Mouse (Mus musculus): ENCODE measurements around the gene Mccc1. TPM values are rescaled to one million over a fixed set of nuclear protein-coding genes. Genes with fewer than 3 reads are reported as not detected.
A peak's percentile ranks its signal among the peaks of the same experiment; 100 is the strongest.

Gene Mccc1
- polyA plus RNA-seq, 1 experiment from 2014 or later = 36.3 TPM

DNA sequence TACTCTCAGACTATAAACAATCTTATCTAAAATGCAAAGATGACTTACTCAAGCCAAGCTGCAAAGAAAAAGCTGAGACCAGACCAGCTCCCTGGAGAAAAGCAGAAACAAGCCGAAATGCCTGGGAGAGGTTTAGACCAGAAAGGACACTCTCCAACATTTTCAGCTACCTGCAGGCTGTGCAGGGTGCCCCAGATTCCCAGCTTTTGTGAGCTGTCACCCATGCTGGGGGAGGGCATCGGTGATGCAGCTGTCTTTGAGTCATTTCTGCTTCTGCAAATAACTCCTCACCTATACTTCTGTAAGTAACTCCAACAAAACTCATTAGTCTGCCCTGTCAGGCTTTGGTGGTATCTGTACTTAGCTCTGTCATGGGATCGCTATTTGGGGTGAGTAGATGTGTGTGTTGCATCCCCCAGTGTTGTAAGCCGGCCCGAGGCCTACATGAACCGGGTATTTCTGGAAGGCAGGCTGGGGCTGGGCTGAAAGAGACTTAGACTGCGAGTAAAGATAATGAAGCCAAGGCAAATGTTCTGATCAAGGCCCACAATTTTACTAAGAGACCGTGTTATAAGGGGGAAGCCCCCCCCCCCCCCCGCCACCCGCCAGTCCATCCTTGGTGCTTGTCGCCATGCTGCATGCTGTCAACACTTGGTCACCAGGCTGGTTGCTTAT is 45.4 kb downstream of the Mccc1 start:
- WGBS = 92% methylated on average over 11 of the region's 11 CpGs
- ATAC-seq (ENCODE audit: insufficient number of reproducible peaks, low FRiP score, low TSS enrichment, low read depth) = no peak
- Histone ChIP-seq H3K27ac (replicated peaks; ENCODE audit: low read depth, low read length) (no peak overlapping the region), H3K9ac (ENCODE audit: low read length) (no peak overlapping the region), H3K4me1 (ENCODE audit: control insufficient read depth, insufficient read depth, low read length) (peaks cover 2% of the 10 kb centered on the region; the same call in 1 of the 2 replicates), H3K27me3 (ENCODE audit: control insufficient read depth, insufficient read depth, low read length) (no peaks in the 10 kb centered on the region), H3K4me3 (ENCODE audit: low read depth, low read length) (no peak overlapping the region), H3K4me2 (ENCODE audit: low read depth, severe bottlenecking) (no peak overlapping the region), H3K9me3 (ENCODE audit: control insufficient read depth, low read length) (no peaks in the 10 kb centered on the region), H3K36me3 (ENCODE audit: control insufficient read depth, insufficient read depth, low read length) (peaks cover 2% of the 10 kb centered on the region; the same call in 1 of the 2 replicates)
- DNase-seq (ENCODE audit: low spot score) = no peak

DNA sequence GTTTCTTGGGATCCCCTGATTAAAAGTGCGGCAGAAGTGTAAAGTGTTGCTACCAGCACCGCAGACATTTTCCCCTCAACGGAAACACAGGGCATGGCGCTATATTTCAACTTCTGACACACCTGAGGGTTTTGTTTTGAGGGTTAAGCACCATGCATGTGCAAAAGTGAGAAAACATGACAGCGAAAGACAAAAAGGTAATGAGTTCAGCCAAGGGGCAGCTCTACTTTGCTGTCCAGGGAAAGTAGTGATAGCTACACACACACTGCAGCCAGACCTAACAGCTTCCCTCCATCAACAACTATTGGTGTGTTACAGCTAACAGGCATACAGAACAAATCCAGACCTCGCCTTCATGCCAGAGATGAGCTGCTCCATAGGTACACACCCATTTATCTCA is 46.7 kb downstream of the Mccc1 start:
- no peak overlapping the region for H3K9ac ChIP-seq (ENCODE audit: low read length)
- no peak overlapping the region for H3K27ac ChIP-seq (replicated peaks; ENCODE audit: low read depth, low read length)
- 93% methylated on average over 6 of the region's 6 CpGs for WGBS
- DNase-seq (ENCODE audit: low spot score) = no peak
- no peaks in the 10 kb centered on the region for H3K9me3 ChIP-seq (ENCODE audit: control insufficient read depth, low read length)
- H3K4me1 ChIP-seq (ENCODE audit: control insufficient read depth, insufficient read depth, low read length) = peaks cover 2% of the 10 kb centered on the region; the same call in 1 of the 2 replicates
- H3K27me3 ChIP-seq (ENCODE audit: control insufficient read depth, insufficient read depth, low read length) = no peaks in the 10 kb centered on the region
- H3K4me3 ChIP-seq (ENCODE audit: low read depth, low read length) = no peak overlapping the region
- no peak overlapping the region for H3K4me2 ChIP-seq (ENCODE audit: low read depth, severe bottlenecking)
- no peak for ATAC-seq (ENCODE audit: insufficient number of reproducible peaks, low FRiP score, low TSS enrichment, low read depth)
- no peaks in the 10 kb centered on the region for H3K36me3 ChIP-seq (ENCODE audit: control insufficient read depth, insufficient read depth, low read length)

DNA sequence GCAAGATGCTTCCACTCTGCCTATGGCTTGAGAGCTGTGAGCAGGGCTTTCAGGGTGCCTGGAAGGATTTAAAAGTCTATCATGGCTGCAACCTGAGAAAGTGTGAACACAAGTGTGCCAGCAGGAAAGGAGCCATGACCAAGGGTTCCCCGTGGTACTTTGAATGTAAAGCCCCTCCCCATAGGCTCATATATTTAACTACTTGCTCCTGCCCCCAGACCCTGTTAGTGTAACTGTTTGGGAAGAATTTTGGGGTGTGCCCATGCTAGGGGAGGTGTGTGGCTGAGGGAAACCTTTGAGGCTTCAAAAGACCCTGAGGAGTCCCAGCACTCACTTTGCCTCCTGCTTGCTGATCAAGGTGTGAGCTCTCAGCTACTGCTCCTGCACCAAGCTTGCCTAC is 47.3 kb downstream of the Mccc1 start:
- Histone ChIP-seq H3K9me3 (ENCODE audit: control insufficient read depth, low read length) (no peaks in the 10 kb centered on the region), H3K27ac (replicated peaks; ENCODE audit: low read depth, low read length) (no peak overlapping the region), H3K4me3 (ENCODE audit: low read depth, low read length) (no peak overlapping the region), H3K4me2 (ENCODE audit: low read depth, severe bottlenecking) (no peak overlapping the region), H3K4me1 (ENCODE audit: control insufficient read depth, insufficient read depth, low read length) (peaks cover 2% of the 10 kb centered on the region; the same call in 1 of the 2 replicates), H3K9ac (ENCODE audit: low read length) (no peak overlapping the region), H3K36me3 (ENCODE audit: control insufficient read depth, insufficient read depth, low read length) (no peaks in the 10 kb centered on the region), H3K27me3 (ENCODE audit: control insufficient read depth, insufficient read depth, low read length) (no peaks in the 10 kb centered on the region)
- ATAC-seq (ENCODE audit: insufficient number of reproducible peaks, low FRiP score, low TSS enrichment, low read depth) (no peak), DNase-seq (ENCODE audit: low spot score) (no peak)
- WGBS = 11% methylated on average over 1 of the region's 1 CpGs

DNA sequence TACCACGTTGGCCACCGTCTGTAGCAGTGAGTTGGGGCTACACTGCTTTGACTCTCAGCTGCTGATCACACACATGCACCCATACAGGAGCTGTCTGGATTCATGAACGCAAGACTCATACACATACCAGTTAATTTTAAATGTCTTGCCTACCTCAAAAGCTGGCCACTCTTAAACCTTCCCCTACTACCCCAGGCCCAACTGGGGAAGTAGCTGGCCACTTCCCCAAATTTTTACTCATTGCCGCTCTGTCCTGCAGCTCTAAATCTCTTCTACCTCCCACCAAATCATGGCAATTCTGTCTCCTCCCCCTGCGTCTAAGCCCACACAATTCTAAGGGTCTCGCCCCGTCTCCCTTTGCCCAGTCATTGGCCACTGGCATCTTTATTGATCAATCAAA is 52.3 kb downstream of the Mccc1 start:
- H3K36me3 ChIP-seq (ENCODE audit: control insufficient read depth, insufficient read depth, low read length) = no peaks in the 10 kb centered on the region
- no peak overlapping the region for H3K4me2 ChIP-seq (ENCODE audit: low read depth, severe bottlenecking)
- no peaks in the 10 kb centered on the region for H3K9me3 ChIP-seq (ENCODE audit: control insufficient read depth, low read length)
- no peak overlapping the region for H3K9ac ChIP-seq (ENCODE audit: low read length)
- no peak for DNase-seq (ENCODE audit: low spot score)
- WGBS = 91% methylated on average over 7 of the region's 7 CpGs
- H3K27me3 ChIP-seq (ENCODE audit: control insufficient read depth, insufficient read depth, low read length) = no peaks in the 10 kb centered on the region
- H3K4me3 ChIP-seq (ENCODE audit: low read depth, low read length) = no peak overlapping the region
- H3K4me1 ChIP-seq (ENCODE audit: control insufficient read depth, insufficient read depth, low read length) = peaks cover 2% of the 10 kb centered on the region; the same call in 1 of the 2 replicates
- no peak for ATAC-seq (ENCODE audit: insufficient number of reproducible peaks, low FRiP score, low TSS enrichment, low read depth)
- no peak overlapping the region for H3K27ac ChIP-seq (replicated peaks; ENCODE audit: low read depth, low read length)

DNA sequence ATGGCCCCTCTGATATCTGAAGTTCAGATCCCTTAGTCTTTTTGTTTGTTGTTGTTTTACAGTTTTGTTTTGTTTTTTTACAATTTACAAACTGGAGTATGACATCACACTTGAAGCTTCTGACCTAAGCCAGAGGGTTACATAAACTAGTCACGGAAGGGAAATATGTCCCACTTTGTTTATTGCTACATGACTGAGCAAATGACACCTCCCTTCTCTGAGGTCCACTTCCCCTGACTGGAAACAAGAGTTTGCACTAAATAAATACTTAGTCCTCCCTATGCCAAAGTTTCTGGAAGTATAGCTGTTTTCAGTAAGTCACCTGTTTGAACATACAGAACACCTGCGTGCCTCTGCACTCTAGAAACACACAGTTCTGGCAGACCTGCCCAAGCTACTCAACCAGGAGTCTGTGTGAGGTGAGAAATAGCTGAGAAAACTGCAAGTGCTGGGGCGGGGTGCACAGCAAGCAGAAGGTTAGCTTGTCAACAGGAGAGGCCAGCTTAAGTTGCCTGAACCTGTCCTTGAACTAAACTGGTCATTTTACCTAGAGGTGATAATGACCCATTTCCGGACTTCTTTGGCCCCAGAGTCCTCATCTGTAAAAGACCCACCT is 59.9 kb downstream of the Mccc1 start:
- WGBS = 85% methylated on average over 4 of the region's 4 CpGs
- no peak overlapping the region for H3K27ac ChIP-seq (replicated peaks; ENCODE audit: low read depth, low read length)
- no peak overlapping the region for H3K4me3 ChIP-seq (ENCODE audit: low read depth, low read length)
- H3K36me3 ChIP-seq (ENCODE audit: control insufficient read depth, insufficient read depth, low read length) = no peaks in the 10 kb centered on the region
- no peaks in the 10 kb centered on the region for H3K9me3 ChIP-seq (ENCODE audit: control insufficient read depth, low read length)
- no peak overlapping the region for H3K4me2 ChIP-seq (ENCODE audit: low read depth, severe bottlenecking)
- ATAC-seq (ENCODE audit: insufficient number of reproducible peaks, low FRiP score, low TSS enrichment, low read depth) = no peak
- no peaks in the 10 kb centered on the region for H3K27me3 ChIP-seq (ENCODE audit: control insufficient read depth, insufficient read depth, low read length)
- H3K4me1 ChIP-seq (ENCODE audit: control insufficient read depth, insufficient read depth, low read length) = no peaks in the 10 kb centered on the region
- H3K9ac ChIP-seq (ENCODE audit: low read length) = no peak overlapping the region
- no peak for DNase-seq (ENCODE audit: low spot score)

GRCm38 (mm10) chr3:35940047-35940446 is 60.4 kb downstream of the Mccc1 start:
- Histone ChIP-seq H3K4me2 (ENCODE audit: low read depth, severe bottlenecking) (no peak overlapping the region), H3K27ac (replicated peaks; ENCODE audit: low read depth, low read length) (no peak overlapping the region), H3K9me3 (ENCODE audit: control insufficient read depth, low read length) (no peaks in the 10 kb centered on the region), H3K4me3 (ENCODE audit: low read depth, low read length) (no peak overlapping the region), H3K36me3 (ENCODE audit: control insufficient read depth, insufficient read depth, low read length) (no peaks in the 10 kb centered on the region), H3K4me1 (ENCODE audit: control insufficient read depth, insufficient read depth, low read length) (no peaks in the 10 kb centered on the region), H3K27me3 (ENCODE audit: control insufficient read depth, insufficient read depth, low read length) (no peaks in the 10 kb centered on the region), H3K9ac (ENCODE audit: low read length) (no peak overlapping the region)
- ATAC-seq (ENCODE audit: insufficient number of reproducible peaks, low FRiP score, low TSS enrichment, low read depth) (no peak), DNase-seq (ENCODE audit: low spot score) (no peak)
- 46% methylated on average over 2 of the region's 2 CpGs for WGBS

GRCm38 (mm10) chr3:35937345-35937744 is 63.1 kb downstream of the Mccc1 start, which contains the start of gene Dcun1d1:
Gene Dcun1d1, minus strand, starts transcription at chr3:35937445.
- H3K27ac ChIP-seq (replicated peaks; ENCODE audit: low read depth, low read length) = no peak within 1 kb of the TSS
- H3K9ac ChIP-seq (ENCODE audit: low read length) = no peak within 1 kb of the TSS
- no peaks in the 10 kb centered on the region for H3K36me3 ChIP-seq (ENCODE audit: control insufficient read depth, insufficient read depth, low read length)
- no peaks in the 10 kb centered on the region for H3K9me3 ChIP-seq (ENCODE audit: control insufficient read depth, low read length)
- H3K4me3 ChIP-seq (ENCODE audit: low read depth, low read length) = no peak within 1 kb of the TSS
- no peak for ATAC-seq (ENCODE audit: insufficient number of reproducible peaks, low FRiP score, low TSS enrichment, low read depth)
- 93% methylated on average over 6 of the region's 6 CpGs for WGBS
- no peak for DNase-seq (ENCODE audit: low spot score)
- no peaks in the 10 kb centered on the region for H3K27me3 ChIP-seq (ENCODE audit: control insufficient read depth, insufficient read depth, low read length)
- H3K4me1 ChIP-seq (ENCODE audit: control insufficient read depth, insufficient read depth, low read length) = no peaks in the 10 kb centered on the region
- H3K4me2 ChIP-seq (ENCODE audit: low read depth, severe bottlenecking) = no peak within 1 kb of the TSS

DNA sequence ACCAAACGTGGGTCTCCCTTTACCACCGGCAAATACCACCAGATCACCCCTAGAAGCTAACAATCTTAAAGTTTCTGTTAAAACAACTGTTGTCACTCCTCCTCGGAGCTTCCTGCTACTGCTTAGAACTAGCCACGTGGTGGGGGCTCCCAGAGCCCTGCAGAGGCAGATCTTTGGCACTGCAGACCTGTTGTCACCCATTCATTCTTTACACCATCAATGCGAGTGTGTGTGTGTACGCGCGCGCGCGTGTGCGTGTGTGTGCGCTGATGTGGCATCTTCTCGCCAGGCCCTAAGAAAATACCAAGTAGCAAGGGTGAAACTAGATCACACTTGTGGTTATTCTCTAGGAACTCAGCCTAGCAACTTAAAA is 67.1 kb downstream of the Mccc1 start:
- Histone ChIP-seq H3K27me3 (ENCODE audit: control insufficient read depth, insufficient read depth, low read length) (no peaks in the 10 kb centered on the region), H3K9me3 (ENCODE audit: control insufficient read depth, low read length) (no peaks in the 10 kb centered on the region), H3K36me3 (ENCODE audit: control insufficient read depth, insufficient read depth, low read length) (no peaks in the 10 kb centered on the region), H3K9ac (ENCODE audit: low read length) (peak overlapping the region; percentile 98), H3K4me2 (ENCODE audit: low read depth, severe bottlenecking) (peak overlapping the region; percentile 65), H3K4me1 (ENCODE audit: control insufficient read depth, insufficient read depth, low read length) (no peaks in the 10 kb centered on the region), H3K27ac (replicated peaks; ENCODE audit: low read depth, low read length) (no peak overlapping the region), H3K4me3 (ENCODE audit: low read depth, low read length) (peak overlapping the region; percentile 72)
- peak; percentile 61 for DNase-seq (ENCODE audit: low spot score)
- peak; percentile 55; the same call in 1 of the 2 replicates for ATAC-seq (ENCODE audit: insufficient number of reproducible peaks, low FRiP score, low TSS enrichment, low read depth)
- WGBS = 4% methylated on average over 14 of the region's 14 CpGs
